Mouse (Mus musculus): ENCODE data around the gene Ddx39. TPM values are rescaled to one million over a fixed set of nuclear protein-coding genes. Genes with fewer than 3 reads are reported as not detected.
A peak's percentile ranks its signal among the peaks of the same experiment; 100 is the strongest.

Gene Ddx39
- total RNA-seq, 2 experiments from 2014 or later: 25.4 to 27.7 TPM

GRCm38 (mm10) chr8:83737346-83737745 lies 22.4 kb downstream of the Ddx39 start:
- DNase-seq (ENCODE audit: low spot score in 2 of 2): no peak

- no peak for DNase-seq (ENCODE audit: low spot score in 2 of 2)
Observed at GRCm38 (mm10) chr8:83737852-83738562, 23.0 kb downstream of the Ddx39 start.

- DNase-seq (ENCODE audit: low spot score in 2 of 2): no peak
Observed at GRCm38 (mm10) chr8:83738949-83739710, 24.2 kb downstream of the Ddx39 start.

- no peak for DNase-seq (ENCODE audit: low spot score in 2 of 2)
Observed at GRCm38 (mm10) chr8:83739711-83740468, 24.9 kb downstream of the Ddx39 start.

GRCm38 (mm10) chr8:83740586-83740975 lies 25.6 kb downstream of the Ddx39 start:
- DNase-seq (ENCODE audit: low spot score in 2 of 2): no peak

- DNase-seq (ENCODE audit: low spot score in 2 of 2): peak; percentile 29 to 33
Observed at GRCm38 (mm10) chr8:83740976-83741741, 26.2 kb downstream of the Ddx39 start, which contains the start of gene Adgre5. Gene Adgre5 (minus strand): TSS chr8:83741326.

GRCm38 (mm10) chr8:83741849-83742655 lies 27.1 kb downstream of the Ddx39 start:
- DNase-seq (ENCODE audit: low spot score in 2 of 2): no peak

GRCm38 (mm10) chr8:83742968-83743367 lies 28.0 kb downstream of the Ddx39 start:
- DNase-seq (ENCODE audit: low spot score in 2 of 2): no peak

GRCm38 (mm10) chr8:83744070-83744469 lies 29.1 kb downstream of the Ddx39 start:
- no peak for DNase-seq (ENCODE audit: low spot score in 2 of 2)

GRCm38 (mm10) chr8:83747661-83748346 lies 32.8 kb downstream of the Ddx39 start:
- peak; percentile 38 to 40 for DNase-seq (ENCODE audit: low spot score in 2 of 2)

GRCm38 (mm10) chr8:83748708-83749107 lies 33.7 kb downstream of the Ddx39 start:
- DNase-seq (ENCODE audit: low spot score in 2 of 2): no peak

- DNase-seq (ENCODE audit: low spot score in 2 of 2): no peak
Observed at GRCm38 (mm10) chr8:83749265-83749664, 34.3 kb downstream of the Ddx39 start.

GRCm38 (mm10) chr8:83754149-83754548 lies 39.2 kb downstream of the Ddx39 start:
- no peak for DNase-seq (ENCODE audit: low spot score in 2 of 2)

- DNase-seq (ENCODE audit: low spot score in 2 of 2): no peak
Observed at GRCm38 (mm10) chr8:83756273-83756672, 41.3 kb downstream of the Ddx39 start.

GRCm38 (mm10) chr8:83757084-83757607 lies 42.2 kb downstream of the Ddx39 start:
- DNase-seq (ENCODE audit: low spot score in 2 of 2): no peak

- DNase-seq (ENCODE audit: low spot score in 2 of 2): no peak
Observed at GRCm38 (mm10) chr8:83758298-83758697, 43.3 kb downstream of the Ddx39 start.

- DNase-seq (ENCODE audit: low spot score in 2 of 2): no peak
Observed at GRCm38 (mm10) chr8:83759231-83759759, 44.3 kb downstream of the Ddx39 start.

- no peak for DNase-seq (ENCODE audit: low spot score in 2 of 2)
Observed at GRCm38 (mm10) chr8:83764116-83764515, 49.1 kb downstream of the Ddx39 start.

- no peak for DNase-seq (ENCODE audit: low spot score in 2 of 2)
Observed at GRCm38 (mm10) chr8:83764717-83765116, 49.7 kb downstream of the Ddx39 start.
